Mouse (Mus musculus): ENCODE measurements around the gene Fam107b.

Gene Fam107b

GRCm38 (mm10) chr2:3742519-3742918, 172.2 kb downstream of the Fam107b start:
- DNase-seq, result peak; percentile 36

DNA sequence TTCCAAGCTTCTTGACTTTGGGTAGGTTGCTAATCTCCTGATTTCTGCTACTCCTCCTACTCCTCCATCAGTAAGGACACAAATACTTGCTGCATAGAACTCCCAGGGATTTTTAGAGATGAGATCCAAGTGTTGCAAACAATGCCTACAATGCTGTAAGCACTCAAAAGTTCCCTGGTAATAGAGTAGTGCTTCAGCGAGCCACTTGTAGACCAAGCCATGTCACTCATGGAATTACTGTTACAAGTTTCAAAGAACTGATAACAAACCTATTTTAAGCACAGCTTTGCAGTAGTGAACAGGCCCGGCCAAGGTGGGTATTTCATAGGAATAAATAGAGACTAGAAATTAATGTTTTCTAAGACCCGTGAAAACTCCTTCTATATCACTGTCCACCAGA, 174.8 kb downstream of the Fam107b start:
- no peak for DNase-seq

DNA sequence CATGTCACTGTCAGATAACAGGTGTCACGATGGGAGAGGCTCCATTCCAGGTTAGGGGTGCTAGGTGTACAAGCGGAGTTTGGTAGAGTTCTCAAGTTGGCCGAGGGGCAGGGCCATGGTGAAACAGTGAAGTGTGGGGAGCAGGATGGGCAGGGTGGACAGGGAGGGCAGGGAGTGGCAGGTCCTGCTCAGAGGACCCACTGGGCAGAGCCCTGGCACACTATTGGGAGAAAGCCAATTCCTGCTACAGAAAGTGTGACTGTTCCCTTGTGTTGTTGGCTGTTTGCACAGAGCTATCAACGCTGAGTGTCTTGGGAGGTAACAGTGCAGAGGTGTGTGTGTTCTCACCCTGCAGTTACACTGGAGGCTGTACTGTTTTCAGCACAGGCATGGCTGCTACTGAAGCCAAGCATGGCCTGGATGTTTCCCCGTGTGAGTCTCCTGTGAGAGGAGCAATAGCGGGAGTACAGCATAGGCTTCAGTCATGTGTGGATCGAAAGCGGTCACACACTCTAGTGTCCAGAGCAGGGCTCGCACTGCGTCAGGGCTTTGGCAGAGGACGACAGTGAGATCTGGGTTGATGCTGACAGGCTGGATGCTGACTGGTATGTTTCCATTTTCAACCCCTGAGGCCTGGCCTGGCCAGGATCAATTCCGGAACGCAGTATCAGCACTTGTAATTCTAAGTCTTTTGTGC, 175.8 kb downstream of the Fam107b start:
- DNase-seq, result no peak

DNA sequence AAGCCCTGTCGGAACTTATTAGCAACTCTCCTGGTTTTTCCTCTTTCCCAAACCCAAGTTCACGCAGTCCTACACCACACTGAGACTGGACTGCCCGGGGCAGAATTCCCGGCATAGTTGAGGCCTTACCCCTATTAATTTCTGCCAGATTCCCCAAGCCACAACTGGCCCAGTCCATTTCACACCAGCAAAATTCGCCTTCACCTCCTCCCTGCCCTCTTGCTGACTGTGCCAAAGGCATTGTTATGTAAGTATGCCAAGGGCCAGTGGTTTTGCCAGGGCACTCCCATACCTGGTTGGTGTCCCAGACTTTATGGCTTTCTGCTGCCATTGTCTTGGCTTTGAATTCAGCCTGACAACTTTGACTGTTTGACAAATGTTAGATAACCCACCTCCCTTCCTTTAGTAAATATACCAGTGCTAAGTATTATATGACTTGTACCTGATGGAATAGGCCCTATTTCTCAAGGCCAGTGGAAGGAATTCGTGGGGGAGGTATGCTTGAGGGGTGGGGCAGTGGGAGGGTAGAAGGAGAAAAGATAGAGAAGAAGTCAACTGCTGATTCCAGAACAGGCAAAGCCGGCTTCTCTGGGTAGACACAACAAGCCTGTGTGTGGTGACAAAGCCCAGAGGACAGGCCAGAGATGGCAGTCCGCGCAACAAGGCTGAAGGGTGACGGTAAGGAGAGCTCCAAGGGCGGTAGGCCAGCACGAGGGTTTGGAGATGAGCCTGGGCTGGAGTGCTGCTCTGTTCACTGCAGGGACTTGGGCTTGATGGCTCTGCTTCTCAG, 178.6 kb downstream of the Fam107b start:
- DNase-seq, result peak; percentile 66

GRCm38 (mm10) chr2:3749504-3750024, 179.3 kb downstream of the Fam107b start:
- DNase-seq, result no peak

DNA sequence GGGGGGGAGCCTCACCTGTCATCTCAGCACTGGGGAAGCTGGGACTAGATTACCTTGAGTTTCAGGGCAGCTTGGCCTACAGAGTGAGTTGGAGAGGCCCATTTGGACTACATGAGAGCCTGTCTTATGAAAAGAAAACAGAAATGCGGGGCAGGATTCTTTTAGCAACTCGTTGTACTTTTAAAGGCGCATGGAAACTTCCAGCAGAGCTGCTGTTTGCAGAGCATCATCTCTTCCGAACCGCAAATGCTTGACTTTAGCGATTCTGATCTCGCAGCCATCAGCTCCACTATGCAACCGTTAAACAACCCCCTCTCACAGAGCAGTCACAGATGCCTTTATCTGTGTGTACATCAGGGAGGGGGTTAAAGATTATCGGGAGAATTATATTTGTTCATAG, 179.8 kb downstream of the Fam107b start:
- no peak for DNase-seq

DNA sequence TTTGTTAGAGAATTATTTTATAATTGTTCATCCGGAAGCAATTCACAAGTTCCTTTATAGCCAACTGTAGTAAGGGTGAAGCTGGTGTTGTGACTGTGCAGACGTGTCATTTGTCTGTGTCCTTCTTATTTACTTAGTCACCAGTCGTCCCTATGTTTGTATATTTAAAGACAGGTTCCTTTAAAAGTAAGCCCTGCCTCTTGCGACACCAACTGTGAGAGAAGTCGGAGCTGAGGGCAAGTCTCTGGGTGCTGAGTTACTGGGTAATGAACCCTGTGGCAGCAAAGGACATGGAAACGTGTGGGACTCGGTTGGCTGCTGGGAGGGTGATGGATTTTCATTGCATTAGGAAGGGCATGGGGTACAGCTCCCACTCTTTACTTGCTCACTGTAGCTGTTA, 182.1 kb downstream of the Fam107b start:
- DNase-seq, result no peak

DNA sequence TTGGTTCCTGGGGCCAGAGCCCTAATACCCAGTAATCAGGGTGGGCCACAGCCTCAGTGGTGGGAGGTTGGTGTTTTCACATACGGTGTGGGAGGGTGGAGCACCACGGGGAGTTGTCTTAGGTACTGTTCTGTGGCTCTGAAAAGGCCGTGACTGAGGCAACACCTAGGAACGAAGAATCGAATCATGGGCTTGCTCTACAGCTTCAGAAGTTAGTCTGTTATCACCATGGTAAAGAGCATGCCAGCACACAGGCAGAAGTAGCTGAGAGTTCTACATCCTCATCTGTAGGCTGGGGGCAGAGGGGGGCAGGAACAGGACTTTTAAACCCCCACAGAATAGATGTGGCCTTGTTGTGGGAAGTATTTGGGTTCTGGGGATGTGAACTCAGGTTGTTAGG, 182.6 kb downstream of the Fam107b start:
- DNase-seq, result no peak

DNA sequence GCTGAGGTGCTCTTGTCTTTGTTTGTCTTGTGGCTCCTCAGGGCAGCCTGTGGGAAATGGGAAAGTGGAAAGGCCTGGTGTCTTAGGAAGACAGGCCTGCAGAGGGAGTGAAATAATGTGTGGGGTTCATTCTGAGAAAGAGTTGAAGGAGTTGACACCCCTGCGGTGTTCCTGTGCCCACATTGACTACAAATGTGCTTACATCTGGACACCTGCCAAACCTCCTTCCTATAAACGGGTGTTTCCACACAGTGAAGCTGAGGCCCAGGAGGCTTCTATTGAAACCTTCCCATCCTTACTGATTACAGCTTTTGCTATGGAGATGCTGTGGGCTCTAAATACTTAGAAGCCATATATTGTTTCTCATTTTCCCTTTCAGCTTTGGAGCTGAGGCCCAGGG, 183.5 kb downstream of the Fam107b start:
- no peak for DNase-seq

- no peak for DNase-seq
Measured at GRCm38 (mm10) chr2:3755936-3756335, 185.6 kb downstream of the Fam107b start.

- no peak for DNase-seq
Measured at GRCm38 (mm10) chr2:3758406-3758805, 188.1 kb downstream of the Fam107b start.

DNA sequence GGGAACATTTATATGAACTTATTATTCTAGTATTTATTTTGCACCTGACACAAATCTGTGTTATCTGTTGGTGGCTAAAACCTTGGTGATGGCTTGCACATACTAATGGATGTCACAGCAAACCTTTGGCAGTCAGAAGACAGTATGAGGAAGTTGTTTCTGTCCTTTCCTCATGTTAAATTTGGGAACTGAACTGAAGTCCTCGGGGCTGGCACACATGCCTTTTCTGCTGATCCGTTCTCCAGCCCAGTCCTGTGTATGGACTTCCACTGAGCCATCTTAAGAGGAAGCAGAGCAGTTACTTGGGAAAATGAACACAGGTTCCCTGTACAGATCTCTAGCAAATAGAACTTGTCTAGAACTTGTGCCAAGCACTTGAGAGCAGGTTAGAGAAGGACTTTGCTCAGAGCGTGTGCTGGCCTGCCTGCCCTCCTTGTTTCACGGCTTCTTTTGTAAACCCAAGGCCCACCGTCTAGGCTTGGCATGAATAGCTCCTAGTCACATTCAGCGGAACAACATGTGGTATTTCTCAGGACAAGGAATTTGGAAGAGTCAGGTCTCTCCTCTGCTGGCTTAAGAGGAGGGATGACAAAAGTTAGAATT, 190.0 kb downstream of the Fam107b start:
- DNase-seq, result no peak

DNA sequence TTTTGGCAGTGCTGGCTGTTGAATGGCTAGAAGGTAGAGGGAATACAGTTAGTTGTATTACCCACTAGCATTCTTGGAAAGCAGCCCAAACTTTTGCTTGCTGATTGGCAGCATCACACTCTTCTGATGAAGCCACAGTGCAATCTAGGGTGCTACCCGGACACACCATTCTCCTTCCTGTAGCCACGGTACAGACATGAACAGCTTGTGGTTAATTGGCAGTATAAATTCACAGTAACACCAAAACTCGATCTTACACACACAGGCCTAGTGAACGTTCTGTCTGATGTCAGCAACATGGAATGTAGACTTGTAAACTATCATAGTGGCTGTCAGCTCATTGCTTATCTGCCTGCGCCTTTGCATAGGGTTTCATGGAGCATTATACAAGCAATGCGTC, 193.8 kb downstream of the Fam107b start:
- no peak for DNase-seq

GRCm38 (mm10) chr2:3765957-3766783, 195.9 kb downstream of the Fam107b start:
- no peak for DNase-seq

- DNase-seq, result peak; percentile 85
Measured at GRCm38 (mm10) chr2:3769260-3769659, 199.0 kb downstream of the Fam107b start.

DNA sequence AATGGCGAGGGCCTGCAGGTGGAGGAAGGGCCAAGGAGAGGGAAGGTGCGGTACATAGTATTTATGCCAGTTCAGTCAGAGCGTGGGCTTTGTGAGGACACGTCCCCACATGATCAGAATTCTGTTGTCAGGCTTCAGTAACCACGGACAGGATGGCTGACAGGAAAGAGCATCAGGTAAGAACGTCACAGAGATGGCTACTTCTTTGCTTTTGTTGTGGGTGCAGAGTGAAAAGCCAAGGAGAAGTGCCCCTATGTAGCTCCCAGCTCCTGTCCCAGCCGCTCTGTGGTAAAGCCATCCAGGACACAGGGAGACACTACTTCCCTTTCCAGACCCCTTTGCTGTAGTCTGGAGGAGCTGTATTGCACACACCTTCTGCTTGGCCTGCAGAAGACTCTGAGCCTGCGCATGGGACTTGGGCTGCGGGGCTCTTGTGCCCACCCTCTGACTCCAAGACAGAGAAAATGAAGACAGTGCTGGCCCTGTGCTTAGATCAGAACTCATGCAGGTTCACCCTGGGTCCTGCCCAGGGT, 199.6 kb downstream of the Fam107b start:
- no peak for DNase-seq

- DNase-seq, result peak; percentile 54
Measured at GRCm38 (mm10) chr2:3770383-3770782, 200.1 kb downstream of the Fam107b start.

DNA sequence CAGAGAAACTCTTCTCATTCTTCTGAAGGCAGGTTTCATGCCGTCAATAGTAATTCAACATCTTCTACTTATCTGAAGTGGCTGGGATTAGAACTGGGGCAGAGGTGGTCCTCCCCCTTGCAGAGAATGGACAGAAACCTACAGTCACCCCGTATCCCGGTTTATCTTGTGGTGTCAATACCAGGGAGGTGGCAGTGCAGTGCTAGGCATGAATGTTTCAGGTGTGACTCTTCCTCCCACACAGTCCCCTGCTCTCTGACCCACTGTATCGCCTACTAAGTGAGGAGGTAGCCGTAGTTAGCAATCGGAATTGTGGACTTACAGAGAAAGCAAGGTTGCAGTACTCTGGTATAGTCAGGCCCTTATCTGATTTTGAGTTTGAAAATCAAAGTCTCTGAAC, 201.2 kb downstream of the Fam107b start:
- no peak for DNase-seq

GRCm38 (mm10) chr2:3773089-3773488, 202.8 kb downstream of the Fam107b start:
- no peak for DNase-seq

DNA sequence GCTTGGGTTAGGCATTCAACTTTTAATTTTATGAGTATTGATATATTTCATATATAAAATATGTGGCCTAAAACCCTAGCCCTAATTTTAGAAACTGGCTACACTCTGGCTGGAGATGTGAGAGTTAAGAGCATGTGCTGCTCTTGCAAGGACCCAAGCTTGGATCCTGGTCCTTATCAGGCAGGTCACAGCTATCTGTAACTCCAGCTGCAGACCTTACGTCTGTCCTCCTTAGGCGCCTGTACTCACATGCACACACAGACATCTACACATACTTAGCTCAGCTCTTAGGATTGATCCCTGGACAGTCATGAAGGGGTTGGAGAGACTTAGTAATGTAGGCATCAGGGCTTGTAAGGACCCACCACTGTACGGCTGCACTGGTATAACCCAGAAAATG, 205.3 kb downstream of the Fam107b start:
- no peak for DNase-seq

DNA sequence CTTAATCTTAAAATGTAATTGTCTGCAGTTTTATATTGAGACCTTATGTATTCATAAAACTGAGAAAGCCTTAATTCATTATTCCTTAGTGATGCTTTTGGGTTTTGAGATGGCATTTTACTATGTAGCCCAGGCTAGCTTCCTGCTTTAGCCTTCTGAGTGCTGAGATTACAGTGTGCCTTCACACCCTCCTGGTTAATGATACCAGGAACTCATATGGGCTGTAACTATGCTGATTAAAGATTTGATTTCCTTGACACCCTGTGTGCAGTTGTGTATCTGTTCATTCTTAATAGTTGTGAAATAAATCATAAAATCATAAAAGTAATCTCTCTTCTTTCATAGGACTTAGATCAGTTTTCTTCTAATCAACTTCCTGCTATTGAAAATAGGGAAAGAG, 205.8 kb downstream of the Fam107b start:
- DNase-seq, result no peak

DNA sequence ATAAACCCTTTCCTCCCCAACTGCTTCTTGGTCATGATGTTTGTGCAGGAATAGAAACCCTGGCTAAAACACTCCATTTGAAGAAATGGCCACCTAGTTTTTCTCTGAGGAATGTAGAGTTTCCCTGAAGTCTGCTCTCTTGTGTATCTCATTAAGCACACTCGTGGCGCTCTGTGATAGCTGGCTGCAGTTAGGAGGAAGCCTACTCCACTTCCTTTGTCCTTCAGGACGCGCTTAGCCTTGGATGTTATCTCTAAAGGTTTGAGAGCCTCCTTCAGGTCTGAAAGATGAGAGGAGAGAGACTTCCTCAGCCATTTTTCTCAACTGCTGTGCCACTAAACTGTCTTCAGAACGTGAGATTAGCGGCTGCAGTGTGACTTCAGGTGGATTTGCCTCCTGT, 207.4 kb downstream of the Fam107b start:
- no peak for DNase-seq

DNA sequence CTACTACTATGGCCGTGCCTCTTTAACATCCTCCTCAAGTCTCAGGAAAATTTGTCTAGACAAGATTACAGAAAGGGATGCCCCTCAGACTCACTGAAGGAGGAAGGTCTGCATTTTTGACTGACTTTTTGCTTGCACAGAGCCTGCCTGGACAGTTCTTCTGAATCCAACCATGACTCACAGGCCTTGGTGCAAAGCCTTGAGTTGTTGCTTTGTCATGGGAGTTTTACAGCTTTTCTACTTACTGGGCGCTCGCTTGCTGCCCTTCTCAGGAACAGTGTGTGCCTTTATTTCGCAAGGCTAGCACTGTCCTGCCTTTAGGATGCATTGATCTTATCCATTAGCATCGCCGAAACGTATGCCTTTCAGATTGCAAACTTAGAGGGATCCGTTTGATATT, 215.3 kb downstream of the Fam107b start:
- DNase-seq, result no peak

Data from kidney, postnatal 10 days (tissue).